ENCODE assay signal across 8 mouse cellular contexts in genomic region chr17:29841781-29842690, GRCm38 (mm10).
DNase-seq lines count a peak whose midpoint lies in the region; ATAC-seq lines count a peak whose summit lies in the region.

No protein-coding gene starts in this region.

- peak overlapping the region; percentile 70 for H3K4me2 ChIP-seq in forebrain, embryonic 13.5 days
- peak overlapping the region; percentile 65 for H3K4me2 ChIP-seq in hindbrain, embryonic 13.5 days
- peak overlapping the region; percentile 56 for H3K4me2 ChIP-seq in midbrain, embryonic 16.5 days (ENCODE audit: low read length)

- peak; percentile 31; the same call in 1 of the 2 replicates for ATAC-seq in forebrain, embryonic 13.5 days
- 0 out of 2 replicates have a peak, but pooled peaks have one; percentile 29 for ATAC-seq in hindbrain, embryonic 13.5 days (ENCODE audit: low FRiP score)
- no peak for ATAC-seq in midbrain, embryonic 16.5 days

- H3K36me3 ChIP-seq in forebrain, embryonic 13.5 days (ENCODE audit: poor library complexity, severe bottlenecking): peaks cover 25% of the 10 kb centered on the region
- H3K36me3 ChIP-seq in hindbrain, embryonic 13.5 days: peaks cover 16% of the 10 kb centered on the region; the same call in 1 of the 2 replicates
- H3K36me3 ChIP-seq in midbrain, embryonic 16.5 days (ENCODE audit: control insufficient read depth, insufficient read depth, low read length): no peaks in the 10 kb centered on the region; the same call in 1 of the 2 replicates

- H3K9ac ChIP-seq in forebrain, embryonic 13.5 days: peak overlapping the region; percentile 56; the same call in 1 of the 2 replicates
- H3K9ac ChIP-seq in hindbrain, embryonic 13.5 days: peak overlapping the region; percentile 68
- peak overlapping the region; percentile 49; the same call in 1 of the 2 replicates for H3K9ac ChIP-seq in midbrain, embryonic 16.5 days (ENCODE audit: low read depth, low read length)

- peaks cover 45% of the 10 kb centered on the region for H3K4me1 ChIP-seq in forebrain, embryonic 13.5 days
- H3K4me1 ChIP-seq in hindbrain, embryonic 13.5 days (replicated peaks): peaks cover 48% of the 10 kb centered on the region
- peaks cover 9% of the 10 kb centered on the region; the same call in 1 of the 2 replicates for H3K4me1 ChIP-seq in midbrain, embryonic 16.5 days (ENCODE audit: control insufficient read depth, insufficient read depth, low read length)

- WGBS in forebrain, embryonic 13.5 days: 6% methylated on average over 41 of the region's 46 CpGs
- 4% methylated on average over 46 of the region's 46 CpGs for WGBS in hindbrain, embryonic 13.5 days
- 7% methylated on average over 46 of the region's 46 CpGs for WGBS in midbrain, embryonic 16.5 days

- H3K9me3 ChIP-seq in forebrain, embryonic 13.5 days (replicated peaks): no peaks in the 10 kb centered on the region
- H3K9me3 ChIP-seq in hindbrain, embryonic 13.5 days: no peaks in the 10 kb centered on the region
- no peaks in the 10 kb centered on the region for H3K9me3 ChIP-seq in midbrain, embryonic 16.5 days (replicated peaks; ENCODE audit: control insufficient read depth, low read length, poor library complexity, severe bottlenecking)

- peak overlapping the region; percentile 38 for H3K4me3 ChIP-seq in forebrain, embryonic 13.5 days
- peak overlapping the region; percentile 36 for H3K4me3 ChIP-seq in hindbrain, embryonic 13.5 days
- peak overlapping the region; percentile 23 for H3K4me3 ChIP-seq in midbrain, embryonic 16.5 days (ENCODE audit: low read depth, low read length)

- H3K27ac ChIP-seq in forebrain, embryonic 13.5 days: no peak overlapping the region
- H3K27ac ChIP-seq in hindbrain, embryonic 13.5 days: peak overlapping the region; percentile 12; the same call in 1 of the 2 replicates
- no peak overlapping the region for H3K27ac ChIP-seq in midbrain, embryonic 16.5 days (ENCODE audit: low read length)

- DNase-seq in urinary bladder, adult 18-20 months (ENCODE audit: low spot score in 2 of 2): peak; percentile 46 to 56
- DNase-seq in urinary bladder, adult 2 months (ENCODE audit: low spot score): no peak
- DNase-seq in liver: peak; percentile 83
- peak; percentile 24 to 56 for DNase-seq in thymus, adult 18-20 months
- DNase-seq in frontal cortex, postnatal 10 days (ENCODE audit: low spot score in 2 of 2): no peak

- H3K27me3 ChIP-seq in forebrain, embryonic 13.5 days: peaks cover 7% of the 10 kb centered on the region; the same call in 1 of the 2 replicates
- H3K27me3 ChIP-seq in hindbrain, embryonic 13.5 days: peaks cover 6% of the 10 kb centered on the region; the same call in 1 of the 2 replicates
- H3K27me3 ChIP-seq in midbrain, embryonic 16.5 days (ENCODE audit: control insufficient read depth, insufficient read depth, low read depth, low read length): no peaks in the 10 kb centered on the region

Comparison
In these comparisons a context has a peak if more than half of its experiments do, and no peak if none do; other contexts are left out.
1. DNase-seq: peak in urinary bladder, adult 18-20 months (2 of 2), liver (single experiment) and thymus, adult 18-20 months (2 of 2); none in urinary bladder, adult 2 months (single experiment) and frontal cortex, postnatal 10 days (0 of 2).
2. Peak in every context shown above with its lines, with median percentiles within 50 percentile points of each other: H3K4me2 ChIP-seq, H3K4me3 ChIP-seq and H3K9ac ChIP-seq.